Mouse (Mus musculus) MEL (cell line): ENCODE results near the gene Ppp1r14b. TPM values are rescaled to one million over a fixed set of nuclear protein-coding genes. Genes with fewer than 3 reads are reported as not detected.

Experiments
- DNase-seq: peaks from one replicate; pipeline ENCODE4 v3.0.0; 2011; ENCODE audit warnings: low read depth, low spot score
- H3K27ac ChIP-seq: 2 replicates; pipeline ENCODE4 v1.5.1; 2012; ENCODE audit warnings: low read depth, mild to moderate bottlenecking, control low read depth, low read length, moderate library complexity; ENCODE audit not compliant: control insufficient read depth
- H3K27me3 ChIP-seq, 2 experiments: fragments of 150-350 bp in 1 of 2; sonication (generic) in 1 of 2; 2 replicates each; pipeline ENCODE4 v1.6.1; 2012; ENCODE audit warnings: low read length in 2 of 2, mild to moderate bottlenecking in 2 of 2, improper control_type of control experiment in 1 of 2, moderate library complexity in 1 of 2; ENCODE audit not compliant: insufficient read depth in 2 of 2, control insufficient read depth in 1 of 2
- H3K36me3 ChIP-seq, 2 experiments: 2 replicates each; pipeline ENCODE4 v1.6.1; 2012 to 2014; ENCODE audit warnings: low read length in 2 of 2, improper control_type of control experiment in 1 of 2, inconsistent platforms in 1 of 2, mild to moderate bottlenecking in 1 of 2; ENCODE audit not compliant: insufficient read depth in 2 of 2, control insufficient read depth in 1 of 2
- H3K4me1 ChIP-seq, 2 experiments: fragments of 150-350 bp in 1 of 2; sonication (generic) in 1 of 2; 2 replicates each; pipeline ENCODE4 v1.6.1; 2012; ENCODE audit warnings: low read length in 2 of 2, improper control_type of control experiment in 1 of 2, mild to moderate bottlenecking in 1 of 2; ENCODE audit not compliant: insufficient read depth in 2 of 2, control insufficient read depth in 1 of 2
- H3K4me3 ChIP-seq, 2 experiments: fragments of 150-350 bp in 1 of 2; sonication (generic) in 1 of 2; 2 replicates each; pipeline ENCODE4 v1.5.1; 2012; ENCODE audit warnings: low read depth in 2 of 2, low read length in 2 of 2, mild to moderate bottlenecking in 2 of 2, moderate library complexity in 2 of 2, control low read depth in 1 of 2, improper control_type of control experiment in 1 of 2; ENCODE audit not compliant: control insufficient read depth in 1 of 2, insufficient read depth in 1 of 2
- H3K79me2 ChIP-seq: 2 replicates; pipeline ENCODE4 v1.6.1; 2012; ENCODE audit warnings: mild to moderate bottlenecking, low read length, moderate library complexity; ENCODE audit not compliant: control insufficient read depth, poor library complexity, insufficient read depth
- H3K9ac ChIP-seq: 2 replicates; pipeline ENCODE4 v1.6.1; 2012; ENCODE audit warnings: low read depth, mild to moderate bottlenecking, control low read depth, low read length, moderate library complexity; ENCODE audit not compliant: control insufficient read depth, poor library complexity, severe bottlenecking
- H3K9me3 ChIP-seq: fragments of 150-350 bp; sonication (generic); replicated peaks from 2 replicates; pipeline ENCODE4 v1.6.1; 2012; ENCODE audit warnings: mild to moderate bottlenecking, low read length, improper control_type of control experiment, moderate library complexity; ENCODE audit not compliant: insufficient read depth
- CHD1 ChIP-seq: IDR thresholded peaks from 2 replicates; pipeline ENCODE4 v1.6.1; 2012; ENCODE audit warnings: low read depth, mild to moderate bottlenecking, inconsistent platforms, low read length, improper control_type of control experiment
- E2F4 ChIP-seq: IDR thresholded peaks from 2 replicates; pipeline ENCODE4 v1.6.1; 2011; ENCODE audit warnings: low read depth, low read length, improper control_type of control experiment, borderline replicate concordance
- ELF1 ChIP-seq: IDR thresholded peaks from 2 replicates; pipeline ENCODE4 v1.6.1; 2014; ENCODE audit warnings: low read depth, mild to moderate bottlenecking, inconsistent platforms, low read length, improper control_type of control experiment, moderate library complexity
- GABPA ChIP-seq: IDR thresholded peaks from 2 replicates; pipeline ENCODE4 v1.6.1; 2012; ENCODE audit warnings: low read depth, mild to moderate bottlenecking, inconsistent platforms, low read length, improper control_type of control experiment, moderate library complexity
- KAT2A ChIP-seq: conservative IDR thresholded peaks from 2 replicates; pipeline ENCODE4 v1.6.1; 2012; ENCODE audit warnings: low read depth, low read length, improper control_type of control experiment, inconsistent platforms
- MXI1 ChIP-seq: IDR thresholded peaks from 2 replicates; pipeline ENCODE4 v1.6.1; 2011; ENCODE audit warnings: mild to moderate bottlenecking, low read depth, low read length, improper control_type of control experiment
- MYC ChIP-seq: IDR thresholded peaks from 2 replicates; pipeline ENCODE4 v1.6.1; 2011; ENCODE audit warnings: low read depth, mild to moderate bottlenecking, low read length, improper control_type of control experiment, moderate library complexity
- NRF1 ChIP-seq: IDR thresholded peaks from 2 replicates; pipeline ENCODE4 v1.6.1; 2014; ENCODE audit warnings: low read depth, mild to moderate bottlenecking, inconsistent platforms, low read length, improper control_type of control experiment, moderate library complexity; ENCODE audit not compliant: poor library complexity, insufficient read depth, severe bottlenecking
- UBTF ChIP-seq: IDR thresholded peaks from 2 replicates; pipeline ENCODE4 v1.6.1; 2012; ENCODE audit warnings: low read depth, mild to moderate bottlenecking, inconsistent platforms, low read length, improper control_type of control experiment, moderate library complexity, borderline replicate concordance; ENCODE audit not compliant: insufficient read depth
- USF1 ChIP-seq: IDR thresholded peaks from 2 replicates; pipeline ENCODE4 v1.6.1; 2014; ENCODE audit warnings: low read depth, mild to moderate bottlenecking, inconsistent platforms, low read length, improper control_type of control experiment, moderate library complexity
- ZC3H11A ChIP-seq: IDR thresholded peaks from 2 replicates; pipeline ENCODE4 v1.6.1; 2012; ENCODE audit warnings: low read depth, mild to moderate bottlenecking, inconsistent platforms, low read length, improper control_type of control experiment
- ZKSCAN1 ChIP-seq: IDR thresholded peaks from 2 replicates; pipeline ENCODE4 v1.6.1; 2012; ENCODE audit warnings: low read depth, mild to moderate bottlenecking, inconsistent platforms, low read length, improper control_type of control experiment, moderate library complexity
- ZNF384 ChIP-seq: IDR thresholded peaks from 2 replicates; pipeline ENCODE4 v1.6.1; 2012; ENCODE audit warnings: low read depth, mild to moderate bottlenecking, inconsistent platforms, low read length, improper control_type of control experiment
- polyA plus RNA-seq, 2 experiments: library from polyadenylated mRNA; stranded (reverse) in 1 of 2; unstranded in 1 of 2; fragments of >175 nt in 1 of 2; fragments of >200 nt in 1 of 2; gene quantifications; 2 replicates each; pipeline versions ENCODE4 v1.2.1 to v1.2.4; 2012; ENCODE audit warnings: low replicate concordance in 2 of 2, low read depth in 1 of 2; ENCODE audit not compliant: insufficient read length in 2 of 2, insufficient read depth in 1 of 2, missing spikeins in 1 of 2
- total RNA-seq: library from RNA; depleted of rRNA; stranded (reverse); fragments of 300-350 nt; gene quantifications from 2 replicates; pipeline ENCODE4 v1.2.3, GENCODE M21; 2012

Gene Ppp1r14b
- total and polyA plus RNA-seq, 3 experiments = 349 to 467 TPM; not detected in 1

- Histone ChIP-seq H3K27ac (no peak overlapping the region), H3K9ac (no peak overlapping the region), H3K36me3 (no peaks in the 10 kb centered on the region), H3K4me3 (no peak overlapping the region), H3K79me2 (no peaks in the 10 kb centered on the region), H3K27me3 (no peaks in the 10 kb centered on the region), H3K9me3 (no peaks in the 10 kb centered on the region), H3K4me1 (no peaks in the 10 kb centered on the region)
- DNase-seq = no peak
- no peak for TF ChIP-seq UBTF
- TF ChIP-seq KAT2A = no peak
- TF ChIP-seq GABPA = no peak
- TF ChIP-seq ZNF384 = no peak
- TF ChIP-seq ELF1 = no peak
- TF ChIP-seq USF1 = no peak
- TF ChIP-seq MXI1 = no peak
- TF ChIP-seq ZKSCAN1 = no peak
- TF ChIP-seq E2F4 = no peak
- no peak for TF ChIP-seq MYC
Measured at GRCm38 (mm10) chr19:6933102-6933435, 41.7 kb upstream of the Ppp1r14b start.

- no peak for DNase-seq
- Histone ChIP-seq H3K4me3 (no peak overlapping the region), H3K79me2 (no peaks in the 10 kb centered on the region), H3K36me3 (no peaks in the 10 kb centered on the region), H3K27ac (no peak overlapping the region), H3K27me3 (no peaks in the 10 kb centered on the region), H3K9me3 (no peaks in the 10 kb centered on the region), H3K9ac (no peak overlapping the region), H3K4me1 (no peaks in the 10 kb centered on the region)
- TF ChIP-seq CHD1 = no peak
- TF ChIP-seq NRF1 = no peak
- TF ChIP-seq ZC3H11A = no peak
Measured at GRCm38 (mm10) chr19:6933436-6934194, 41.2 kb upstream of the Ppp1r14b start.
